Mouse (Mus musculus) embryonic facial prominence, embryonic 11.5 days (tissue): Measurements from ENCODE around the gene Trim13. TPM values are rescaled to one million over a fixed set of nuclear protein-coding genes. Genes with fewer than 3 reads are reported as not detected.
"Not testable (repeated sequence)": the region's sequence is repeated elsewhere in the genome, so short reads cannot be mapped to it uniquely, and the experiment has no call there.

Experiments used
- ATAC-seq: fragments of 200-750 bp; cut with Nextera tagmentation; replicated peaks from 2 replicates; pipeline ENCODE4 v1.8.0; 2017; ENCODE audit warnings: low read depth; ENCODE audit not compliant: insufficient number of reproducible peaks, low FRiP score, low TSS enrichment
- DNase-seq: peaks from one replicate; pipeline ENCODE4 v3.0.0-alpha.2; 2015; ENCODE audit warnings: low spot score
- H3K27ac ChIP-seq: fragments of 300-500 bp; sonication (generic); replicated peaks from 2 replicates; pipeline ENCODE4 v1.5.1; 2014; ENCODE audit warnings: mild to moderate bottlenecking, low read depth, low read length, control low read depth
- H3K27me3 ChIP-seq: fragments of 300-500 bp; sonication (generic); 2 replicates; pipeline ENCODE4 v1.6.1; 2014; ENCODE audit warnings: mild to moderate bottlenecking, low read length, moderate library complexity, mixed read lengths; ENCODE audit not compliant: control insufficient read depth, insufficient read depth
- H3K36me3 ChIP-seq: fragments of 300-500 bp; sonication (generic); replicated peaks from 2 replicates; pipeline ENCODE4 v1.6.1; 2014; ENCODE audit warnings: low read depth, mild to moderate bottlenecking, low read length, moderate library complexity, mixed read lengths; ENCODE audit not compliant: control insufficient read depth, insufficient read depth
- H3K4me1 ChIP-seq: fragments of 300-500 bp; sonication (generic); 2 replicates; pipeline ENCODE4 v1.6.1; 2014; ENCODE audit warnings: low read length, mixed read lengths; ENCODE audit not compliant: control insufficient read depth, insufficient read depth
- H3K4me2 ChIP-seq: fragments of 300-500 bp; sonication (generic); 2 replicates; pipeline ENCODE4 v1.6.1; 2014; ENCODE audit warnings: low read depth, mild to moderate bottlenecking, control low read depth, low read length, moderate library complexity
- H3K4me3 ChIP-seq: fragments of 300-500 bp; sonication (generic); 2 replicates; pipeline ENCODE4 v1.5.1; 2014; ENCODE audit warnings: low read depth, low read length, control low read depth
- H3K9ac ChIP-seq: fragments of 300-500 bp; sonication (generic); replicated peaks from 2 replicates; pipeline ENCODE4 v1.6.1; 2014; ENCODE audit warnings: mild to moderate bottlenecking, control low read depth, low read length
- H3K9me3 ChIP-seq: fragments of 300-500 bp; sonication (generic); replicated peaks from 2 replicates; pipeline ENCODE4 v1.6.1; 2016; ENCODE audit warnings: mild to moderate bottlenecking, low read length, inconsistent platforms, mixed read lengths; ENCODE audit not compliant: control insufficient read depth
- whole genome bisulfite sequencing: fragments of 180-500 bp; shearing (Covaris S2); extraction: QIAGEN DNeasy Blood & Tissue Kit; methylation state at CpG from one replicate; pipeline ENCODE4 v1.1.7; 2014; 5-methylcytosine and 5-hydroxymethylcytosine counted together
- polyA plus RNA-seq: library from polyadenylated mRNA; unstranded; fragments of >200 nt; fragmentation: Nextera tagmentation; extraction: Ambion mirVana; gene quantifications from 2 replicates; pipeline ENCODE4 v1.2.1, GENCODE M21; 2014

The Trim13 gene
- polyA plus RNA-seq, 1 experiment from 2014 or later = 28.2 TPM

GRCm38 (mm10) chr14:61601348-61601747 lies 3.3 kb downstream of the Trim13 start:
- no peak overlapping the region for H3K4me3 ChIP-seq
- no peak overlapping the region for H3K27ac ChIP-seq
- H3K36me3 ChIP-seq = no peaks in the 10 kb centered on the region
- WGBS = 86% methylated on average over 9 of the region's 9 CpGs
- no peaks in the 10 kb centered on the region for H3K27me3 ChIP-seq
- no peak overlapping the region for H3K4me2 ChIP-seq
- ATAC-seq (no peak), DNase-seq (no peak)
- H3K9ac ChIP-seq = no peak overlapping the region
- H3K9me3 ChIP-seq = no peaks in the 10 kb centered on the region
- H3K4me1 ChIP-seq = no peaks in the 10 kb centered on the region

- H3K4me2 ChIP-seq = no peak overlapping the region
- WGBS = 80% methylated on average over 8 of the region's 8 CpGs
- H3K9ac ChIP-seq = no peak overlapping the region
- DNase-seq = no peak
- H3K4me1 ChIP-seq = no peaks in the 10 kb centered on the region
- no peak for ATAC-seq
- H3K27me3 ChIP-seq = no peaks in the 10 kb centered on the region
- no peak overlapping the region for H3K4me3 ChIP-seq
- no peaks in the 10 kb centered on the region for H3K36me3 ChIP-seq
- H3K9me3 ChIP-seq = no peaks in the 10 kb centered on the region
- no peak overlapping the region for H3K27ac ChIP-seq
Observed at GRCm38 (mm10) chr14:61603069-61603755, 5.2 kb downstream of the Trim13 start.

GRCm38 (mm10) chr14:61604081-61604480 lies 6.0 kb downstream of the Trim13 start:
- H3K4me2 ChIP-seq = no peak overlapping the region
- ATAC-seq = no peak
- H3K27me3 ChIP-seq = no peaks in the 10 kb centered on the region
- DNase-seq = no peak
- no peak overlapping the region for H3K9ac ChIP-seq
- H3K36me3 ChIP-seq = no peaks in the 10 kb centered on the region
- WGBS = 76% methylated on average over 3 of the region's 3 CpGs
- H3K27ac ChIP-seq = no peak overlapping the region
- no peaks in the 10 kb centered on the region for H3K9me3 ChIP-seq
- no peaks in the 10 kb centered on the region for H3K4me1 ChIP-seq
- no peak overlapping the region for H3K4me3 ChIP-seq

DNA sequence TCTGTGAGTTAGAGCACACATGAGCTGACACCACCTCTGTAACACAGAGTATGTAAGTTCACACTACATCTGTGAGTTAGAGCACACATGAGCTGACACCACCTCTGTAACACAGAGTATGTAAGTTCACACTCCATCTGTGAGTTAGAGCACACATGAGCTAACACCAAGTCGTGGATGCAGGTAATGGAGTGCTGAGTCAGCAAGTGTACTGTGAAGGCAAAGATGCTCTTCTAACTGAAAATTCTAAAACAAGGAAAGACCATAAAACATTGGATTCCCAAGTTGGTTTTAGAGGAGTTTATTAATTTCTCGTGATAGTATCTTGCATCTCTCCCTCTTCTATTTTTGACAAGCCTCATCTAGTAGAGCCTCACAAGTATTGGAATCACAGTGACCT lies 8.0 kb downstream of the Trim13 start:
- H3K27me3 ChIP-seq, H3K27ac ChIP-seq, ATAC-seq, DNase-seq, H3K36me3 ChIP-seq, H3K4me2 ChIP-seq, H3K9ac ChIP-seq, H3K9me3 ChIP-seq, H3K4me1 ChIP-seq, H3K4me3 ChIP-seq: not testable (repeated sequence)
- WGBS = 83% methylated on average over 2 of the region's 2 CpGs

GRCm38 (mm10) chr14:61607157-61607556 lies 9.1 kb downstream of the Trim13 start, which contains the start of gene Kcnrg:
Gene Kcnrg (plus strand): TSS chr14:61607457.
- whole genome bisulfite sequencing = 85% methylated on average over 3 of the region's 3 CpGs
- no peaks in the 10 kb centered on the region for H3K27me3 ChIP-seq
- H3K4me2 ChIP-seq = no peak within 1 kb of the TSS
- no peak within 1 kb of the TSS for H3K4me3 ChIP-seq
- H3K9me3 ChIP-seq = no peaks in the 10 kb centered on the region
- no peaks in the 10 kb centered on the region for H3K4me1 ChIP-seq
- no peak within 1 kb of the TSS for H3K9ac ChIP-seq
- ATAC-seq = no peak
- H3K27ac ChIP-seq = no peak within 1 kb of the TSS
- no peaks in the 10 kb centered on the region for H3K36me3 ChIP-seq
- no peak for DNase-seq

- Histone ChIP-seq H3K4me1 (no peaks in the 10 kb centered on the region), H3K9me3 (no peaks in the 10 kb centered on the region), H3K27ac (no peak overlapping the region), H3K4me2 (no peak overlapping the region), H3K27me3 (no peaks in the 10 kb centered on the region), H3K9ac (no peak overlapping the region), H3K4me3 (no peak overlapping the region), H3K36me3 (no peaks in the 10 kb centered on the region)
- WGBS = 92% methylated on average over 5 of the region's 5 CpGs
- ATAC-seq (no peak), DNase-seq (no peak)
Observed at GRCm38 (mm10) chr14:61611766-61612165, 13.7 kb downstream of the Trim13 start.

- Histone ChIP-seq H3K4me2 (no peak overlapping the region), H3K36me3 (no peaks in the 10 kb centered on the region), H3K9ac (no peak overlapping the region), H3K27me3 (no peaks in the 10 kb centered on the region), H3K4me3 (no peak overlapping the region), H3K27ac (no peak overlapping the region), H3K9me3 (no peaks in the 10 kb centered on the region), H3K4me1 (no peaks in the 10 kb centered on the region)
- DNase-seq (no peak), ATAC-seq (no peak)
- 89% methylated on average over 2 of the region's 2 CpGs for WGBS
Observed at GRCm38 (mm10) chr14:61613319-61613718, 15.3 kb downstream of the Trim13 start.

GRCm38 (mm10) chr14:61620371-61620770 lies 22.3 kb downstream of the Trim13 start:
- 89% methylated on average over 2 of the region's 2 CpGs for WGBS
- ATAC-seq (no peak), DNase-seq (no peak)
- Histone ChIP-seq H3K36me3 (no peaks in the 10 kb centered on the region), H3K27ac (no peak overlapping the region), H3K9ac (no peak overlapping the region), H3K9me3 (no peaks in the 10 kb centered on the region), H3K27me3 (no peaks in the 10 kb centered on the region), H3K4me2 (no peak overlapping the region), H3K4me1 (no peaks in the 10 kb centered on the region), H3K4me3 (no peak overlapping the region)
